Mouse (Mus musculus) spleen, adult 2 months (tissue): Measurements from ENCODE around the gene Rab3il1. TPM values are rescaled to one million over a fixed set of nuclear protein-coding genes. Genes with fewer than 3 reads are reported as not detected.
"Not testable (repeated sequence)": the region's sequence is repeated elsewhere in the genome, so short reads cannot be mapped to it uniquely, and the experiment has no call there.

Experiments
- DNase-seq, 2 experiments: peaks; one replicate each; pipeline versions ENCODE4 v3.0.0 to v3.0.0-alpha.2; 2012 to 2021; ENCODE audit warnings: low spot score in 2 of 2, low read depth in 1 of 2
- H3K27ac ChIP-seq: fragments of 200-500 bp; 2 replicates; pipeline ENCODE4 v1.5.1; 2012; ENCODE audit warnings: low read length, inconsistent platforms; ENCODE audit not compliant: insufficient read depth
- H3K27me3 ChIP-seq: fragments of 200-500 bp; 2 replicates; pipeline ENCODE4 v1.6.1; 2012; ENCODE audit warnings: mild to moderate bottlenecking, moderate library complexity, low read length, inconsistent platforms; ENCODE audit not compliant: control insufficient read depth, insufficient read depth
- H3K36me3 ChIP-seq: fragments of 200-500 bp; 2 replicates; pipeline ENCODE4 v1.6.1; 2012; ENCODE audit warnings: mild to moderate bottlenecking, low read length, inconsistent platforms; ENCODE audit not compliant: control insufficient read depth, insufficient read depth
- H3K4me1 ChIP-seq: fragments of 200-500 bp; 2 replicates; pipeline ENCODE4 v1.6.1; 2011; ENCODE audit warnings: inconsistent platforms; ENCODE audit not compliant: control insufficient read depth, insufficient read depth, insufficient read length
- H3K4me3 ChIP-seq: fragments of 200-500 bp; 2 replicates; pipeline ENCODE4 v1.5.1; 2011; ENCODE audit warnings: mild to moderate bottlenecking, inconsistent platforms; ENCODE audit not compliant: insufficient read depth, insufficient read length; ENCODE audit errors: extremely low read depth
- CTCF ChIP-seq: fragments of 200-500 bp; IDR thresholded peaks from 2 replicates; pipeline ENCODE4 v1.5.1; 2011; ENCODE audit warnings: mild to moderate bottlenecking, inconsistent platforms; ENCODE audit not compliant: insufficient read depth, insufficient read length, insufficient replicate concordance; ENCODE audit errors: extremely low read depth
- POLR2A ChIP-seq: fragments of 200-500 bp; IDR thresholded peaks from 2 replicates; pipeline ENCODE4 v1.6.1; 2011; ENCODE audit warnings: low read depth, low read length, inconsistent platforms
- WGBS: fragments of 180-500 bp; shearing (Covaris S2); methylation state at CpG from one replicate; pipeline ENCODE4 v1.1.7; 2018; 5-methylcytosine and 5-hydroxymethylcytosine counted together
- polyA plus RNA-seq: library from polyadenylated mRNA; depleted of rRNA; stranded (reverse); fragments of >200 nt; gene quantifications from 2 replicates; pipeline ENCODE4 v1.2.3, GENCODE M21; 2012

Gene Rab3il1
- polyA plus RNA-seq, 1 experiment = 73.5 TPM

DNA sequence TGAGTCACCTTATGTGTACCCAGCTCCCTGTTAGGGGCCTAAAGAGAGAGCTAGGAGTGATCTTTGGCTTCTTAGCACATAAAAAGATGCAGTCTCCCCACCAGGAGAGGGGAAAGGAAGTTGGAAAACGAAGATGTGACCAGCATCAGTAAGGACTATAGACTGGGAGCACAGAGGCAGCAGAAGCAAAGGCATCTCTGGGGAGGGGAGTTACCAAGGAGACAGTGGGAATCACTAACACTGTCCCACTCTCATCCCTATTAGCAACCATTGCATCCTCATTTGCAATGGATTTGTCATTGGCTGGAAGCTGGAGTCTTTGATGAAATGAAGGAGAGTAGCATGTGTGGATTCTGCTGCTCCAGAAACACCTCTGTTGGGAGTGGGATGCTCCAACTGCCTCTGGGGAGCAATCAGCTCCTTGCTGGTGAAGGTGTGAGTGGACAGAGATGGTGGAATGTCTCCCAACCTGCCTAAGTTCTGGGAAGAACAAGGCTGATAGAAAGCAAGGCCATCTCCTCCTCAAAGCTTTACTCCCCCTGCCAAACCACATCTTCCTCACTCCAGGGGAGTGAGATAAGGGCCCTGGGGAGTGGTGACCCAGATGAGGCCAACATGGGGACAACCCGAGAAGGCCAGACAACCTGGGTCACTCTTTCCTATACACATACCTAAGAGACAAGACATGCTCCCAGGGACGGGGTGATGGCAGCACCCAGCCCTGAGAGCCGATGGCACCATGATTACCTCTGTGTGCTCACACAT is 44.7 kb upstream of the Rab3il1 start:
- no peak overlapping the region for H3K4me3 ChIP-seq
- no peak overlapping the region for H3K27ac ChIP-seq
- peaks cover 8% of the 10 kb centered on the region; the same call in 1 of the 2 replicates for H3K4me1 ChIP-seq
- DNase-seq = no peak
- 82% methylated on average over 4 of the region's 4 CpGs for WGBS
- no peaks in the 10 kb centered on the region for H3K27me3 ChIP-seq
- no peaks in the 10 kb centered on the region for H3K36me3 ChIP-seq
- TF ChIP-seq CTCF = no peak
- no peak for TF ChIP-seq POLR2A

GRCm38 (mm10) chr19:9957965-9958364 is 43.5 kb upstream of the Rab3il1 start:
- WGBS = 88% methylated on average over 5 of the region's 5 CpGs
- Histone ChIP-seq H3K36me3 (no peaks in the 10 kb centered on the region), H3K27ac (no peak overlapping the region), H3K27me3 (no peaks in the 10 kb centered on the region), H3K4me1 (peaks cover 8% of the 10 kb centered on the region; the same call in 1 of the 2 replicates), H3K4me3 (no peak overlapping the region)
- DNase-seq = no peak
- no peak for TF ChIP-seq POLR2A

DNA sequence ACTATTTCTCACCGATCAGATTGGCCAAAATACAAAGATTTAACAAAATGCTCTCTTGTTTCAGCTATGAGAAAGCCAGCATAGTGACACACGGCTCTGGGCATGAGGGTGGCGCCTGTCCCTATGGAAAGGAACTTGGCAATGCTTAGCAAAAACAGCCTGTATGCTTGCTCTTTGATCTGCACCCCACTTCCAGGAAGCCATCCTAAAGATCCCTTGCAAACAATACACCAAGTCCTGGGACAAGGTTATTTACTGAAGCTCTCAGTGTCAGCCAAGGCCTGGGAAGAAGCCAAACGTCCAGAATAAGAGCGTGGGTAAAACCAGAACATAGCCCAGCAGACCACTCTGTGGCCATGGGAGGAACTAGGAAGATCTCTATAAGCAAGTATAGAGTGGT is 40.7 kb upstream of the Rab3il1 start:
- Histone ChIP-seq H3K4me3 (no peak overlapping the region), H3K27me3 (no peaks in the 10 kb centered on the region), H3K4me1 (no peaks in the 10 kb centered on the region), H3K27ac (no peak overlapping the region), H3K36me3 (no peaks in the 10 kb centered on the region)
- no peak for DNase-seq
- TF ChIP-seq POLR2A (no peak), CTCF (no peak)
- 90% methylated on average over 5 of the region's 5 CpGs for WGBS

GRCm38 (mm10) chr19:9964205-9964916 is 37.1 kb upstream of the Rab3il1 start:
- no peaks in the 10 kb centered on the region for H3K36me3 ChIP-seq
- no peak for DNase-seq
- WGBS = 45% methylated on average over 7 of the region's 7 CpGs
- TF ChIP-seq CTCF (no peak), POLR2A (no peak)
- no peaks in the 10 kb centered on the region for H3K4me1 ChIP-seq
- H3K4me3 ChIP-seq = no peak overlapping the region
- no peaks in the 10 kb centered on the region for H3K27me3 ChIP-seq
- H3K27ac ChIP-seq = no peak overlapping the region

GRCm38 (mm10) chr19:9966096-9966867 is 35.2 kb upstream of the Rab3il1 start:
- no peak for TF ChIP-seq CTCF
- no peak for TF ChIP-seq POLR2A
- Histone ChIP-seq H3K4me3 (no peak overlapping the region), H3K27ac (no peak overlapping the region)

GRCm38 (mm10) chr19:9968081-9968787 is 33.2 kb upstream of the Rab3il1 start:
- DNase-seq = no peak
- H3K27me3 ChIP-seq = no peaks in the 10 kb centered on the region
- TF ChIP-seq CTCF (no peak), POLR2A (no peak)
- WGBS = 83% methylated on average over 10 of the region's 10 CpGs
- H3K27ac ChIP-seq = no peak overlapping the region
- no peaks in the 10 kb centered on the region for H3K4me1 ChIP-seq
- no peaks in the 10 kb centered on the region for H3K36me3 ChIP-seq
- H3K4me3 ChIP-seq = no peak overlapping the region

More at GRCm38 (mm10) chr19:9966096-9966867, 35.2 kb upstream of the Rab3il1 start:
- no peaks in the 10 kb centered on the region for H3K36me3 ChIP-seq
- no peak for DNase-seq
- H3K4me1 ChIP-seq = no peaks in the 10 kb centered on the region
- no peaks in the 10 kb centered on the region for H3K27me3 ChIP-seq
- WGBS = 70% methylated on average over 2 of the region's 2 CpGs

DNA sequence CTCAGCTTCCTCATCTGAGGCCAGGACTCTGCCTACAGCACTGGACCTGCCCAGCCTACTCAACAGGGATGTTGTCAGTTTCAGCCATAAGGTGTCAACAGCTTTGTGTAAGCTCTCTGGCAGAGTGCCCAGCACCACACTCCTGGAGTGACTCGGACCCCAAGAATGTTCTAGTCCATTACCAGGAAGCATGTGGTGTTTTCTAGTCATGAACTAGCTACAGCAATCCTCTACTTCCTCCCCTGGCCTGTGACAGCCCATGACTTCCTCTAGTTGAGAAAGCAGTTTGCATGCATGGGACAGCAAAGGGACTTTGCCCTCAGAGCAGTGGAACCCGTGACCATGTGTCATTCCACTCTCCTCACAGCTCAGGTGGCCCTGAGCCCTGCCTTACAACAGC is 26.6 kb upstream of the Rab3il1 start:
- DNase-seq = peak; percentile 54 to 59
- not testable (repeated sequence) for H3K4me1 ChIP-seq, H3K4me3 ChIP-seq, H3K36me3 ChIP-seq, H3K27me3 ChIP-seq
- H3K27ac ChIP-seq = peak overlapping the region; percentile 49
- WGBS = 3% methylated on average over 2 of the region's 2 CpGs
